Mouse (Mus musculus) kidney, adult 2 months (tissue): Measurements from ENCODE around the gene Cyp2d40. TPM values are rescaled to one million over a fixed set of nuclear protein-coding genes. Genes with fewer than 3 reads are reported as not detected.
A peak's percentile ranks its signal among the peaks of the same experiment; 100 is the strongest.

ENCODE experiments used
- DNase-seq: peaks from one replicate; pipeline ENCODE4 v3.0.0; 2021
- H3K27ac ChIP-seq: fragments of 200-500 bp; 2 replicates; pipeline ENCODE4 v1.5.1; 2012; ENCODE audit warnings: low read depth, low read length, control low read depth, inconsistent platforms; ENCODE audit not compliant: insufficient read depth
- H3K27me3 ChIP-seq: fragments of 200-500 bp; replicated peaks from 2 replicates; pipeline ENCODE4 v1.6.1; 2012; ENCODE audit warnings: mild to moderate bottlenecking, moderate library complexity, low read length, inconsistent platforms; ENCODE audit not compliant: control insufficient read depth, insufficient read depth
- H3K36me3 ChIP-seq: fragments of 200-500 bp; 2 replicates; pipeline ENCODE4 v1.6.1; 2012; ENCODE audit warnings: mild to moderate bottlenecking, moderate library complexity, low read length, inconsistent platforms; ENCODE audit not compliant: control insufficient read depth, insufficient read depth
- H3K4me1 ChIP-seq: fragments of 200-500 bp; 2 replicates; pipeline ENCODE4 v1.6.1; 2011; ENCODE audit warnings: low read length; ENCODE audit not compliant: control insufficient read depth, insufficient read depth
- H3K4me3 ChIP-seq: fragments of 200-500 bp; 2 replicates; pipeline ENCODE4 v1.5.1; 2011; ENCODE audit warnings: mild to moderate bottlenecking, low read depth, low read length, control low read depth; ENCODE audit not compliant: insufficient read depth
- CTCF ChIP-seq: fragments of 200-500 bp; conservative IDR thresholded peaks from 2 replicates; pipeline ENCODE4 v1.5.1; 2011; ENCODE audit warnings: low read depth, mild to moderate bottlenecking, control low read depth, low read length, moderate library complexity, mixed read lengths; ENCODE audit not compliant: insufficient read depth, insufficient read length
- POLR2A ChIP-seq: fragments of 200-500 bp; IDR thresholded peaks from one replicate; pipeline ENCODE4 v1.6.1; 2011; ENCODE audit warnings: low read depth, low read length, control low read depth
- WGBS: fragments of 180-500 bp; shearing (Covaris S2); methylation state at CpG from one replicate; pipeline ENCODE4 v1.1.7; 2018; 5-methylcytosine and 5-hydroxymethylcytosine counted together
- polyA plus RNA-seq: library from polyadenylated mRNA; depleted of rRNA; stranded (reverse); fragments of >200 nt; gene quantifications from 2 replicates; pipeline ENCODE4 v1.2.3, GENCODE M21; 2012; rRNA removed

Cyp2d40 gene
- polyA plus RNA-seq, result 0.06 and 0.23 TPM in 2 replicates

- Histone ChIP-seq H3K27ac (no peak within 1 kb of the TSS), H3K27me3 (no peaks in the 10 kb centered on the region), H3K4me1 (no peaks in the 10 kb centered on the region), H3K36me3 (no peaks in the 10 kb centered on the region), H3K4me3 (no peak within 1 kb of the TSS)
- TF ChIP-seq CTCF (no peak), POLR2A (no peak)
- 81% methylated on average over 9 of the region's 9 CpGs for WGBS
- DNase-seq, result no peak
These were observed at the start of gene Cyp2d40 for GRCm38 (mm10) chr15:82763631-82764420. Cyp2d40 (minus strand) TSS chr15:82764183.

GRCm38 (mm10) chr15:82810556-82810955 is 46.6 kb upstream of the Cyp2d40 start:
- H3K27me3 ChIP-seq, result no peaks in the 10 kb centered on the region
- H3K27ac ChIP-seq, result no peak overlapping the region
- H3K4me3 ChIP-seq, result no peak overlapping the region
- WGBS, result 97% methylated on average over 1 of the region's 1 CpGs
- H3K36me3 ChIP-seq, result no peaks in the 10 kb centered on the region; the same call in 1 of the 2 replicates
- TF ChIP-seq CTCF (no peak), POLR2A (no peak)
- no peak for DNase-seq
- no peaks in the 10 kb centered on the region for H3K4me1 ChIP-seq

- peak; percentile 42 for DNase-seq
- WGBS, result 80% methylated on average over 6 of the region's 6 CpGs
- peak overlapping the region; percentile 48; the same call in 1 of the 2 replicates for H3K27ac ChIP-seq
- no peak for TF ChIP-seq CTCF
- TF ChIP-seq POLR2A, result no peak
- H3K4me3 ChIP-seq, result no peak overlapping the region
- no peaks in the 10 kb centered on the region for H3K4me1 ChIP-seq
- H3K27me3 ChIP-seq, result no peaks in the 10 kb centered on the region
- no peaks in the 10 kb centered on the region; the same call in 1 of the 2 replicates for H3K36me3 ChIP-seq
These were observed 45.5 kb upstream of the Cyp2d40 start for GRCm38 (mm10) chr15:82809511-82809910.

GRCm38 (mm10) chr15:82806969-82807763 is 43.2 kb upstream of the Cyp2d40 start:
- Histone ChIP-seq H3K4me3 (no peak overlapping the region), H3K27me3 (no peaks in the 10 kb centered on the region), H3K36me3 (no peaks in the 10 kb centered on the region), H3K27ac (no peak overlapping the region), H3K4me1 (peaks cover 7% of the 10 kb centered on the region; the same call in 1 of the 2 replicates)
- no peak for DNase-seq
- WGBS, result 70% methylated on average over 5 of the region's 5 CpGs
- TF ChIP-seq POLR2A (no peak), CTCF (no peak)

GRCm38 (mm10) chr15:82804708-82805639 is 41.0 kb upstream of the Cyp2d40 start:
- peak; percentile 80 for DNase-seq
- H3K27ac ChIP-seq, result no peak overlapping the region
- H3K4me1 ChIP-seq, result peaks cover 7% of the 10 kb centered on the region; the same call in 1 of the 2 replicates
- 79% methylated on average over 5 of the region's 5 CpGs for WGBS
- no peaks in the 10 kb centered on the region for H3K27me3 ChIP-seq
- no peak overlapping the region for H3K4me3 ChIP-seq
- TF ChIP-seq POLR2A (no peak), CTCF (peak; percentile 85)
- H3K36me3 ChIP-seq, result no peaks in the 10 kb centered on the region

- H3K4me1 ChIP-seq, result peaks cover 2% of the 10 kb centered on the region; the same call in 1 of the 2 replicates
- H3K4me3 ChIP-seq, result no peak overlapping the region
- TF ChIP-seq CTCF (no peak), POLR2A (no peak)
- no peaks in the 10 kb centered on the region for H3K36me3 ChIP-seq
- no peak overlapping the region for H3K27ac ChIP-seq
- 55% methylated on average over 3 of the region's 3 CpGs for WGBS
- DNase-seq, result no peak
- no peaks in the 10 kb centered on the region for H3K27me3 ChIP-seq
These were observed 32.0 kb upstream of the Cyp2d40 start for GRCm38 (mm10) chr15:82795936-82796440.
